Mouse (Mus musculus) lung, adult 2 months (tissue): ENCODE results near the gene Disp3. TPM values are rescaled to one million over a fixed set of nuclear protein-coding genes. Genes with fewer than 3 reads are reported as not detected.

Source experiments
- DNase-seq: peaks from one replicate; pipeline ENCODE4 v3.0.0; 2022
- H3K4me1 ChIP-seq: fragments of 200-500 bp; 2 replicates; pipeline ENCODE4 v1.6.1; 2011; ENCODE audit warnings: low read length; ENCODE audit not compliant: control insufficient read depth, insufficient read depth
- H3K4me3 ChIP-seq: fragments of 200-500 bp; replicated peaks from 2 replicates; pipeline ENCODE3; 2011; ENCODE audit warnings: low read depth, mild to moderate bottlenecking, control low read depth, low read length; ENCODE audit errors: extremely low read depth
- CTCF ChIP-seq: fragments of 200-500 bp; IDR thresholded peaks from 2 replicates; pipeline ENCODE4 v1.5.1; 2011; ENCODE audit warnings: mild to moderate bottlenecking, low read length, control low read depth; ENCODE audit not compliant: insufficient read depth
- POLR2A ChIP-seq: fragments of 200-500 bp; IDR thresholded peaks from 2 replicates; pipeline ENCODE4 v1.6.1; 2011; ENCODE audit warnings: low read depth, mild to moderate bottlenecking, control low read depth, low read length, borderline replicate concordance; ENCODE audit errors: extremely low read depth
- WGBS: fragments of 180-500 bp; shearing (Covaris S2); methylation state at CpG from one replicate; pipeline ENCODE4 v1.1.7; 2018; 5-methylcytosine and 5-hydroxymethylcytosine counted together
- polyA plus RNA-seq: library from polyadenylated mRNA; depleted of rRNA; stranded (reverse); fragments of >200 nt; gene quantifications from 2 replicates; pipeline ENCODE4 v1.2.3, GENCODE M21; 2012

The Disp3 gene
- polyA plus RNA-seq, 1 experiment = not detected

DNA sequence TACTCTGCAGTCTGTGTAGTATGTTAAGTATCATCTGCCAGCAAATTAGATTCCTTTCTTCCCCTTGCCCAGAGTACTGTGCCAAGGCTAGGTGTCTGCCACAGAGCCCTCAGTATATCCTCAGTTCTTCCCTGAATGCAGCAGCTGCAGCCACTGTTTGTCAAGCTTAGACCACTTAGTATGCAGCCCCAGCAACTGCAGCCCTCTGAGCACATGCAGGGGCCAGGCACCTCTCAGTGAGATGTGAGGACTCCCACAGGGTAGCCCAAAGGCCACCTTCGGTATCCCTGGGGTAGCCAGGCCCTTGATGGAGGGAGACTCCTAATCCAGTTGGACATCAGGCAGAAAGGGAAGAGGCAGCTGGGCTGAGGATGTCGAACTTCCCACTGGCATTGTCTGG is 14.5 kb downstream of the Disp3 start:
- 11% methylated on average over 2 of the region's 2 CpGs for WGBS
- Histone ChIP-seq H3K4me3 (no peak overlapping the region), H3K4me1 (no peaks in the 10 kb centered on the region)
- no peak for TF ChIP-seq CTCF
- no peak for TF ChIP-seq POLR2A
- no peak for DNase-seq

DNA sequence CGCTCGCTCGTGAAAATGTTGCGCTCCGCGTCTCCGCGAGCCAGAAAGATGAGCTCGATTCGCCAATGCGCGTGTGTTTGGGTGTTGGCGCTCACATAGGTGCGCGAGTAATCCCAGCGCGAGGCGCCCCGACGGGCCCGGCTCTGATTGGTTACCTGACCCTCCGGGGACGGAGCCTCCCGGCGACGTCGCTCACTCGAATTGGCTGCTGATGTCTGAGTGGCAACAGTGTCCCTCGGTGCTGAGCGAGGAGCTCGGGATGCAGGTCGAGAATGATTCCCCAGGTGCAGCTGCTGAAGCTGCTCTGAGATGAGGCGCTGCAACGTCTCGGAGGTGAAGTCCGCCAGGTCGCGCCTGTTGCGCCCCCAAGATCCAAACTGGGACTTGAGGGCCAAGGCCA is 16.1 kb downstream of the Disp3 start:
- Histone ChIP-seq H3K4me3 (no peak overlapping the region), H3K4me1 (no peaks in the 10 kb centered on the region)
- 8% methylated on average over 39 of the region's 39 CpGs for WGBS
- DNase-seq = no peak
- TF ChIP-seq CTCF = no peak
- no peak for TF ChIP-seq POLR2A

DNA sequence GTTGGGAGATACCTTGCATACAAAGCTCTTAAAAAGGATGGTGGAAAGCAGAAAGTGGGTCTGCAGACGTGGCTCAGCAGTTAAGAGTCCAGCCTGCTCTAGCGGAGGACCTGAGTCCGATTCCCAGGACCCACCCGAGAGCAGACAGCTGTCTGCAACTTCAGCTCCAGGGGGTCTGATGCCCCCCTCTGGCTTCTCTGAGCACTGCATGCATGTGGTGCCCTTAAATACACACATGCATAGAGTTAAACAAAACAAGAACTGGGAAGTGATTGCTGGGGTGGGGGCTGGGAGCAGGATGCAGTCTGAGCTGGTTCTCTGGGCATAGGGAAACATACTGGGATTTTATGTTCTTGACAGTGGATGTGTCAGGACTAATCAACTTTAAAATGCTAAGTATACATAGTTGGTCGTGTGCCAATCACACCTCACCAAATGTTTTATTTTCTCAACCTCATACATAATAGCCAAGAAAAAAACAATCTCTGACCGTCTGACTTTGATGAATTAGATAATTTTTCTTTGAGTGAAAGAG is 20.7 kb downstream of the Disp3 start:
- Histone ChIP-seq H3K4me3 (no peak overlapping the region), H3K4me1 (no peaks in the 10 kb centered on the region)
- WGBS = 77% methylated on average over 6 of the region's 6 CpGs
- no peak for TF ChIP-seq CTCF
- TF ChIP-seq POLR2A = no peak
- no peak for DNase-seq

DNA sequence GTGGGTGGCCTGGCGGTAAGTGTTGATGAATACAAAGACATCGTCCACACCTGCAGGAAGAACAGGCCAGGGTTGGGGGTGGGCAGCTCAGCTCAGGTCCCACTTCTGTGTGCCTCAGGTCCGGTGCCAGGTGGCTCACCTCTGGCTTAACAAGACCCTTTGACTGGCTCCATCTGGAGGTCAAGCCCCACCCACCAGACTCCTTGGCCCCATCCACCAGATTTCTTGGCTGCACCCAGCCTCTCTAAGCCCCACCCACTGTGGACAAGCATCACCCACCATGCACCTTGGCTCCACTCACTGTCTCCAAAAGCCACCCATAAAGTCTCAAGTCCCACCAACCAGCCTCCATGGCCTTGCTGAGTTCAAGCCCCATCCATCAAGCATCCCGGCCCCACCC is 27.8 kb downstream of the Disp3 start:
- Histone ChIP-seq H3K4me3 (no peak overlapping the region), H3K4me1 (no peaks in the 10 kb centered on the region)
- TF ChIP-seq CTCF = no peak
- TF ChIP-seq POLR2A = no peak
- DNase-seq = no peak
- WGBS = 84% methylated on average over 4 of the region's 4 CpGs

DNA sequence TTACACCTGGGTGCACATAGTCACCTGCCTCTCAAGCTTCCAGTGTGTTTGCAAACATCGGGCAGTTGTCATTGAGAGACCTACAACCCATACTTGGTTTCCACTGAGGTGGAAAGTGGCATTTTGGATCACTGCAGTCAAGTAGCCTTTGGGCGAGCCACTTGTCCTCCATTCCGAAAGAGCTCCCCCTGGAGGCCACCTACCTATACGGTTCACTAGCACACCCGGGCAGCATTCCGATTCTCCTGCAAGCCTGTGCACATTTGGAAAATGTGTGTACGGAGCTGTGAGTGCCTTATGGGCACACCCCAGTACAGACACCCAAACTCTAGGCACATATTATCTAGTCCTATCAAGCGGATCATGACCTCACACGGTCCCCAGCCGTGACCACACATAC is 38.4 kb downstream of the Disp3 start:
- DNase-seq = no peak
- 43% methylated on average over 10 of the region's 10 CpGs for WGBS
- no peak overlapping the region for H3K4me3 ChIP-seq
- TF ChIP-seq CTCF (peak; percentile 30; the same call in 1 of the 2 replicates), POLR2A (no peak)
- no peaks in the 10 kb centered on the region for H3K4me1 ChIP-seq

DNA sequence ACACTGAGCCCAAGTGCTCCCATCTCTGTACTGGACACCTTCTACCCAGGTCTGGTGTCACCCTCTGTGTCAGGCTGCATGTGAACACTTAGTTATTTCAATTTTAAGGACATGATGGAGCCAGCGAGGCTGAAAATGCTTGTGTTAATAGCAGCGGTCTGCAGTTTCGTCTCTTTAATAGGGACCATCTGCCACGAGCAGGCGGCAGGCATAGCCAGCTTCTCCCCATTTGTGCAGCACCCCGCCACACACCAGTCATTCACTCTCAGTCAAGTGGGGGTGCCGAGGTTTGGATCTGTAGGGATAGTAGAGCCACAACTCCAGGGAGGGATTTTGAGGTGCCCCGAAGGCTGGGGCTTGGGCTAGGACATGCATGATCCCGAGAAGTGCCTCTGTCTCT is 47.4 kb downstream of the Disp3 start:
- 81% methylated on average over 9 of the region's 9 CpGs for WGBS
- Histone ChIP-seq H3K4me3 (no peak overlapping the region), H3K4me1 (no peaks in the 10 kb centered on the region)
- TF ChIP-seq POLR2A (no peak), CTCF (no peak)
- DNase-seq = no peak

DNA sequence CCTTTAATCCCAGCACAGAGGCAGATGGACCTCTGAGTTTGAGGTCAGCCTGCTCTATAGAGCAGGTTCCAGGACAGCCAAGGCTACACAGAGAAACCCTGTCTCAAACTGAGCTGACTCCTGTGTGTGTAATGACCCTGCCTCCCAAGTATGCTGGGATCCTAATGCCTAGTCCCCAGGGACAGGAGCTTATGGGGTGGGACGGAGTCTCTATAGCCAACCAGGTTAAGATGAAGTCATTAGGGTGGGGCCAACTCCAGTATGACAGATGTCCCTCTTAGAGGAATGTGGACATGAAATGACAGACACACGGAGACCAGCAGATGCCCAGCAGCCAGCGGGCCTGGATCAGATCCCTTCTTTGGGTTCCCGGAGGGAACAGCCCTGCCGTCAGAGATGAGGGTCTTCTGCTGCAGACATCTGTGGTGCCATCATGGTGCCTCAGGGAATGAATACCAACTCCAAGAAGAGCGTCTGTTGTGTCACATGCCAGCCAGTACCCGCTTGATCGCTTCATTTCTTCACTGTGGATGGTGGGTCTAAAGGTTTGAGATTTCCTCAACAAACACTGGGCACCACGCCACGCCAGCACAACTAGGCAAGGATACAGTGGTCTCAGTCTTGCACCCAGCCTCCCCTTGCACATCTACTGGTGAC is 48.2 kb downstream of the Disp3 start:
- WGBS = 84% methylated on average over 10 of the region's 10 CpGs
- DNase-seq = no peak
- Histone ChIP-seq H3K4me1 (no peaks in the 10 kb centered on the region), H3K4me3 (no peak overlapping the region)
- TF ChIP-seq CTCF (no peak), POLR2A (no peak)

DNA sequence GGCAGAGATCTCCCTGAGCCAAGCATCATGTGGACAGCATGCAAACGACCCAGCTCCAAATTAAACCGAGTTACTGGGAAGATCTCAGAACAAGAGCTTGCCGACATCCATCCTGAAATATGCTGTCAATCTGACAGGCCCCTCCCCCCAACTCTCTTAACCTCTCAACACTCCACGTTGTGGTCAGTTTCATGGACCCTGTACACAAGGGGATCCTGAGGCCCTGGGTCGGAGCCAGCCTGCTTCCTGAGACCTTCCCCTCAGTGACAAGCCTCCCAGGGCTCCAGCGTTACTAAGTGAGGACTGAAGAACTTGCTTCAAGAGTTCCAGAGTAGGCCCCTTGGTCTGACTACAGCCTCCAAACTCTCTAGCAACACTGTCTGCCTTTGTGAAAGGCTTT is 48.8 kb downstream of the Disp3 start:
- no peak for TF ChIP-seq CTCF
- no peak for TF ChIP-seq POLR2A
- Histone ChIP-seq H3K4me1 (no peaks in the 10 kb centered on the region), H3K4me3 (no peak overlapping the region)
- no peak for DNase-seq
- 38% methylated on average over 6 of the region's 6 CpGs for WGBS

DNA sequence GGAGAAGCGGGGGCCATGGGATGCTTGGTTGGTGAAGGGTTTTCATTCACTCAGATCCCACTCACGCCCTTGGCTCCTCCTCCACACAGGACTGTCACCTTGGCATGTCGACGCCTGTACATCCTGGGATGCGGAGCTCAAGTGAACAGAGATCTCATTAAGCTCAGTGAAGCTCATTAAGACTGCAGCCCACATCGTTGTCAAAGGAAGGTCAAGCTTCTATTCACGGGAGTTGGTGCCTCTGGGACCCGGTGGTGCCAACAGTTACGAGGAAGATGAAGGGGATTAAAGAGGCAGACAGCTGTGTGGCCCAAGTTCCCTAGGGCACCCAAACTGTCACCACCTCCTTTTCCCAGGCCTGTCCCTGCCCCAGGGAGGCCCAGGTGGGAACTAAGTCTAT is 49.5 kb downstream of the Disp3 start:
- no peak for DNase-seq
- no peak overlapping the region for H3K4me3 ChIP-seq
- TF ChIP-seq POLR2A (no peak), CTCF (no peak)
- no peaks in the 10 kb centered on the region for H3K4me1 ChIP-seq
- WGBS = 57% methylated on average over 9 of the region's 9 CpGs

DNA sequence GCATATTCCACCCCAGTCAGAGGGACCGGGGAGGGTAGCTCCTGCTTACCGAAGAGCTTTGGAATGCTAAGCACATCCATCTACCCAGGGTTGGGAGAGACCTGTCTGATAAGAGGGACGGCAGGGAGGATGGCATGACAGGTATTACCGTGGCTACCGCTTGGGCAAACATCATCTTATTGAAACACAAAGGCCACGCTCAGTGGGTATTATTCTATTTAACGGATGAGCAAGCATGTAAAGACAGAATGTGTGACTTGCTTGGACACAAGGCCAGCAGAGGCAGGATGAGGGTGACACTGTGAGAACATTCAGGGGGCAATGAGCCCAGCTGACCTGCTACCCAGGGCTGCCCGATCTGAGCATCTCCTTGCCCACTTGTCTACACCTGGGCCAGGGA is 51.1 kb downstream of the Disp3 start:
- TF ChIP-seq CTCF (no peak), POLR2A (no peak)
- H3K4me3 ChIP-seq = no peak overlapping the region
- no peaks in the 10 kb centered on the region for H3K4me1 ChIP-seq
- 65% methylated on average over 8 of the region's 8 CpGs for WGBS
- no peak for DNase-seq
